ENCODE assay signal across 16 mouse cellular contexts in the genomic region with DNA sequence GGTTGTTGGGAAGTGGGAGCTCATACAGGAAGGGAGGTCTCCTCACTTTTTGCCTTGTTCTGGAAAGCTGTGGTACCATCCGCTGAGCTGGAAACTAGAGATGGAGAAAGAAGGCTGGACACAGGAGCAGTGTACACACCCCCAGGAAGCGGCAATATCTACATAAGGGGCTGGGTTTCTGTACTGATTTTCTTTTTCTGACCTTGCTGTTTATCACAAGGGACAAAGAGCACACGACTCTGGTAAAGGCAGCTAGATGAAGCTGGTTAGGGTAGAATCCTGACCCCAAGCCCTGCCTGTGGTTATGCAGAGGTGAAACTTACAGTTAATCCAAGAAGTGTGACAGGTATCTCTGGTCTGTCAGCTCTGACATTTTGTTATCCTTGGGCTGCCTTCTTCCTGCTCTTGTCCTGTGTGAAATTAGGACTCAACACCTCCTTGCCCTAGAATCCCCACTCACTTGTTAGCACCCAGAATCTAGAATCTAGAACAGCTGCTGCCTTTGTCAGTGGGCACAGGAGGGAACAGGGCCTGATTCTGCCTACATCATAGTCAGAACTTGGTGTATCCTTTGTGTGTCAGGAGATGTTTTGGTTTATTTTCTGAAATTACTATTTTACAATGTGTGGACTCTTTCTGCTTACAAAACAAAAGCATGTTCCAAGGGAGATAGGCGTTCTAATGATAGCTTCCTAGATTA.
"Had no signal": no experiment of that assay in that cellular context is flagged by ENCODE, and none has a peak within 500 bp of the region (broad histone marks: within the 10 kb centered on the region; RNA-seq: fewer than 3 reads in every experiment).

No protein-coding gene starts in this region.

- H3K36me3 ChIP-seq: limb, embryonic 10.5 days; midbrain, embryonic 10.5 days; midbrain, embryonic 15.5 days; neural tube, embryonic 13.5 days had no signal

- H3K4me2 ChIP-seq: midbrain, embryonic 15.5 days; neural tube, embryonic 13.5 days had no signal

- H3K27me3 ChIP-seq: midbrain, embryonic 15.5 days; neural tube, embryonic 13.5 days had no signal

- H3K9me3 ChIP-seq: limb, embryonic 10.5 days; midbrain, embryonic 15.5 days; neural tube, embryonic 13.5 days had no signal

- H3K27ac ChIP-seq: kidney, postnatal 0 days; limb, embryonic 10.5 days; midbrain, embryonic 10.5 days; midbrain, embryonic 15.5 days; neural tube, embryonic 13.5 days; stomach, postnatal 0 days had no signal

- H3K9ac ChIP-seq: midbrain, embryonic 15.5 days; neural tube, embryonic 13.5 days had no signal

- ATAC-seq: hindbrain, postnatal 0 days; lung, postnatal 0 days; midbrain, embryonic 15.5 days had no signal

- DNase-seq: kidney, adult 9 months; kidney, postnatal 36 days; lung, adult 2 months; lung, postnatal 4 days; right cerebral cortex, adult 18-20 months; right cerebral cortex, postnatal 25 days; thymus, adult 2 months; thymus, postnatal 25 days had no signal

- H3K4me1 ChIP-seq: midbrain, embryonic 10.5 days had no signal

- H3K4me3 ChIP-seq: limb, embryonic 10.5 days; midbrain, embryonic 10.5 days; midbrain, embryonic 15.5 days; neural tube, embryonic 13.5 days had no signal
